Mouse (Mus musculus) liver, embryonic 12.5 days (tissue): ENCODE results near the gene Fut1. TPM values are rescaled to one million over a fixed set of nuclear protein-coding genes. Genes with fewer than 3 reads are reported as not detected.

ENCODE experiments used
- ATAC-seq: fragments of 200-750 bp; cut with Nextera tagmentation; 2 replicates; pipeline ENCODE4 v1.8.0; 2017; ENCODE audit warnings: moderate number of reproducible peaks, mild to moderate bottlenecking, moderate library complexity
- H3K27ac ChIP-seq: fragments of 300-500 bp; sonication (generic); 2 replicates; pipeline ENCODE4 v1.5.1; 2016; ENCODE audit warnings: mild to moderate bottlenecking
- H3K27me3 ChIP-seq: fragments of 300-500 bp; sonication (generic); replicated peaks from 2 replicates; pipeline ENCODE4 v1.6.1; 2016; ENCODE audit warnings: mild to moderate bottlenecking, moderate library complexity
- H3K36me3 ChIP-seq: fragments of 300-500 bp; sonication (generic); 2 replicates; pipeline ENCODE4 v1.6.1; 2016; ENCODE audit warnings: mild to moderate bottlenecking, moderate library complexity
- H3K4me1 ChIP-seq: fragments of 300-500 bp; sonication (generic); 2 replicates; pipeline ENCODE4 v1.6.1; 2016
- H3K4me2 ChIP-seq: fragments of 300-500 bp; sonication (generic); 2 replicates; pipeline ENCODE4 v1.6.1; 2016; ENCODE audit warnings: mild to moderate bottlenecking, moderate library complexity
- H3K4me3 ChIP-seq: fragments of 300-500 bp; sonication (generic); 2 replicates; pipeline ENCODE4 v1.5.1; 2016; ENCODE audit warnings: mild to moderate bottlenecking, moderate library complexity
- H3K9ac ChIP-seq: fragments of 300-500 bp; sonication (generic); 2 replicates; pipeline ENCODE4 v1.6.1; 2016; ENCODE audit warnings: mild to moderate bottlenecking, moderate library complexity
- H3K9me3 ChIP-seq: fragments of 300-500 bp; sonication (generic); replicated peaks from 2 replicates; pipeline ENCODE4 v1.6.1; 2016; ENCODE audit warnings: mild to moderate bottlenecking, moderate library complexity
- WGBS: fragments of 180-500 bp; shearing (Covaris S2); methylation state at CpG from one replicate; pipeline ENCODE4 v1.1.7; 2016; ENCODE audit not compliant: insufficient replicate concordance; 5-methylcytosine and 5-hydroxymethylcytosine counted together
- polyA plus RNA-seq: library from polyadenylated mRNA; unstranded; fragments of >200 nt; fragmentation: Nextera tagmentation; extraction: Ambion mirVana; gene quantifications from 2 replicates; pipeline ENCODE4 v1.2.1, GENCODE M21; 2016

Gene Fut1
- polyA plus RNA-seq, 1 experiment from 2014 or later: 0.15 TPM

DNA sequence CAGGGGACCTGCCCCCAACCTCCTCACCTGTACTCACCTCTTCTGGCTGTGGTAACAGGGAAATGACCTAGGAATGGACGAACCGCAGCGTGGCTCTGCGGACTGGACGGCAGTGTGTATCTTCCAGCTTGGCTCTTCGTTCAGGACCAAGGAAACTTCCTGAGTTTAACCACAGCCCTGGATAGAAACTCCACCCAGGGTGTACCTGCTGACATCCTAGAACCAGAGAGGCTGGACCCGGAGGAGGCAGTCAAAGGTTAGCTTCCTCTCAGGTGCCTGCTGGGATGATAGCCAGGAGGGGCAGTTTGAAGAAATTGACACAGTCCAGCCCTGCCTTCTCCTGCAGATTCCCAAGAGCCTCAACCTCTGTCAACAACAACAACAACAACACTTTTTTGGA lies 49.1 kb downstream of the Fut1 start, which contains the start of gene Fut2:
Fut2 (minus strand) TSS at position 234 of the 400 bp plus-strand sequence.
- WGBS: 67% methylated on average over 7 of the region's 7 CpGs

DNA sequence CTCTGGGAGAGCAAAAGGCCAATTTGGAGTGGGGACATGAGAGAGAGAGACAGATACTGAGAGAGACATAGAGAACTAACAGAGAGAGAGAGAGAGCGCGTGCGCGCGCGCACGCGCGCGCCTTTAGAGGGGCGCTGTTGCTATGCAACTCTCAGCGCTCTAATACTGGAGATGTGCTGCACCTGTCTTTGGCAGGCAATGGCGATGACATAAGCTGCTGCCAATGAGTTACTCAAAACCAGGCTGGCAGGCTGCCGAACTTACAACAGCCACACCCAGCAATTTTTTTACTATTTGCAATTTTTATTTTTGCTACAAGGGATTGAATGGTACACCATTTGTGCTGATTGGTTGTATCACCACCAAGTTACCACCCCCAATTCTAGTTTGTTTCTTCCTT lies 50.7 kb downstream of the Fut1 start:
- WGBS: 78% methylated on average over 14 of the region's 14 CpGs
- Histone ChIP-seq H3K4me1 (peaks cover 18% of the 10 kb centered on the region; the same call in 1 of the 2 replicates), H3K9ac (no peak overlapping the region), H3K27ac (no peak overlapping the region), H3K36me3 (no peaks in the 10 kb centered on the region), H3K9me3 (no peaks in the 10 kb centered on the region), H3K27me3 (peaks cover 22% of the 10 kb centered on the region), H3K4me2 (no peak overlapping the region), H3K4me3 (no peak overlapping the region)
- no peak for ATAC-seq

More for the DNA sequence above, 49.1 kb downstream of the Fut1 start, which contains the start of gene Fut2:
- Histone ChIP-seq H3K4me1 (peaks cover 18% of the 10 kb centered on the region; the same call in 1 of the 2 replicates), H3K27ac (no peak within 1 kb of the TSS), H3K9me3 (no peaks in the 10 kb centered on the region), H3K9ac (no peak within 1 kb of the TSS; the same call in 1 of the 2 replicates), H3K4me3 (no peak within 1 kb of the TSS), H3K36me3 (no peaks in the 10 kb centered on the region), H3K4me2 (no peak within 1 kb of the TSS), H3K27me3 (peaks cover 19% of the 10 kb centered on the region)
- ATAC-seq: no peak

GRCm38 (mm10) chr7:45668921-45669320 lies 51.8 kb downstream of the Fut1 start:
- Histone ChIP-seq H3K9ac (no peak overlapping the region), H3K4me1 (peaks cover 18% of the 10 kb centered on the region; the same call in 1 of the 2 replicates), H3K4me3 (no peak overlapping the region), H3K36me3 (no peaks in the 10 kb centered on the region), H3K27ac (no peak overlapping the region), H3K9me3 (no peaks in the 10 kb centered on the region), H3K27me3 (peaks cover 19% of the 10 kb centered on the region), H3K4me2 (no peak overlapping the region)
- ATAC-seq: no peak
- WGBS: 82% methylated on average over 9 of the region's 9 CpGs

Other genes starting within 250 kb of the Fut1 start
- 0.38 TPM in 1 of 2 replicates, not detected in the other for gene Lin7b, start 246.7 kb upstream of the Fut1 start, polyA plus RNA-seq
- gene Snrnp70, start 221.5 kb upstream of the Fut1 start, polyA plus RNA-seq: 170 and 179 TPM in 2 replicates
- 0.05 and 0.10 TPM in 2 replicates for gene Kcna7, start 211.6 kb upstream of the Fut1 start, polyA plus RNA-seq
- gene Ntf5, start 203.6 kb upstream of the Fut1 start, polyA plus RNA-seq: 0.81 and 0.87 TPM in 2 replicates
- not detected in 2 replicates for gene Lhb, start 196.5 kb upstream of the Fut1 start, polyA plus RNA-seq
- 8.6 and 10.2 TPM in 2 replicates for gene Gys1, start 182.4 kb upstream of the Fut1 start, polyA plus RNA-seq
- 135 and 141 TPM in 2 replicates for gene Ruvbl2, start 179.2 kb upstream of the Fut1 start, polyA plus RNA-seq
- gene Ftl1, start 157.4 kb upstream of the Fut1 start, polyA plus RNA-seq: 7,751 and 8,218 TPM in 2 replicates
- gene Bax, start 150.4 kb upstream of the Fut1 start, polyA plus RNA-seq: 147 and 155 TPM in 2 replicates
- gene Tulp2, start 135.4 kb upstream of the Fut1 start, polyA plus RNA-seq: 1.9 and 2.0 TPM in 2 replicates
- not detected in 2 replicates for gene Gm45808, start 130.5 kb upstream of the Fut1 start, polyA plus RNA-seq
- gene Dhdh, start 128.5 kb upstream of the Fut1 start, polyA plus RNA-seq: 2.8 and 3.1 TPM in 2 replicates
- 140 and 146 TPM in 2 replicates for gene Nucb1, start 106.9 kb upstream of the Fut1 start, polyA plus RNA-seq
- 157 and 165 TPM in 2 replicates for gene Ppp1r15a, start 91.0 kb upstream of the Fut1 start, polyA plus RNA-seq
- gene Plekha4, start 91.0 kb upstream of the Fut1 start, polyA plus RNA-seq: 0.80 and 0.87 TPM in 2 replicates
- 1.5 and 1.8 TPM in 2 replicates for gene Hsd17b14, start 62.4 kb upstream of the Fut1 start, polyA plus RNA-seq
- gene Bcat2, start 47.1 kb upstream of the Fut1 start, polyA plus RNA-seq: 50.4 and 54.7 TPM in 2 replicates
- not detected in 2 replicates for gene Fgf21, start 1.8 kb upstream of the Fut1 start, polyA plus RNA-seq
- gene Izumo1, start 4.5 kb downstream of the Fut1 start, polyA plus RNA-seq: 0.20 and 0.23 TPM in 2 replicates
- gene Rasip1, start 10.2 kb downstream of the Fut1 start, polyA plus RNA-seq: 10.5 and 11.8 TPM in 2 replicates
- 0.69 and 0.81 TPM in 2 replicates for gene Mamstr, start 22.7 kb downstream of the Fut1 start, polyA plus RNA-seq
- 0.05 TPM in 1 of 2 replicates, not detected in the other for gene Fut2, start 49.1 kb downstream of the Fut1 start, polyA plus RNA-seq
- gene Ntn5, start 66.7 kb downstream of the Fut1 start, polyA plus RNA-seq: not detected in 2 replicates
- 0.11 and 0.18 TPM in 2 replicates for gene Sec1, start 77.1 kb downstream of the Fut1 start, polyA plus RNA-seq
- 0.93 and 1.0 TPM in 2 replicates for gene Car11, start 82.6 kb downstream of the Fut1 start, polyA plus RNA-seq
- 1.1 and 1.8 TPM in 2 replicates for gene Dbp, start 87.8 kb downstream of the Fut1 start, polyA plus RNA-seq
- gene Rpl18, start 98.2 kb downstream of the Fut1 start, polyA plus RNA-seq: 892 and 939 TPM in 2 replicates
- gene Sphk2, start 100.7 kb downstream of the Fut1 start, polyA plus RNA-seq: 14.8 and 16.1 TPM in 2 replicates
- 0.67 and 0.81 TPM in 2 replicates for gene Fam83e, start 103.9 kb downstream of the Fut1 start, polyA plus RNA-seq
- gene Spaca4, start 108.5 kb downstream of the Fut1 start, polyA plus RNA-seq: not detected in 2 replicates
- gene Lmtk3, start 166.4 kb downstream of the Fut1 start, polyA plus RNA-seq: 0.10 and 0.32 TPM in 2 replicates
- 0.77 and 0.81 TPM in 2 replicates for gene Sult2b1, start 167.4 kb downstream of the Fut1 start, polyA plus RNA-seq
- 47.1 and 54.2 TPM in 2 replicates for gene Cyth2, start 197.3 kb downstream of the Fut1 start, polyA plus RNA-seq
- 0.27 and 0.50 TPM in 2 replicates for gene Kcnj14, start 207.5 kb downstream of the Fut1 start, polyA plus RNA-seq
- 61.4 and 67.0 TPM in 2 replicates for gene Grwd1, start 213.7 kb downstream of the Fut1 start, polyA plus RNA-seq